Mouse (Mus musculus) CH12.LX (cell line): ENCODE results near the gene Diexf.

Experiments used
- CTCF ChIP-seq, 2 experiments: IDR thresholded peaks in 1 of 2; conservative IDR thresholded peaks in 1 of 2; 2 replicates each; pipeline ENCODE4 v1.5.1; 2011 to 2012; ENCODE audit warnings: low read depth in 2 of 2, low read length in 2 of 2, improper control_type of control experiment in 1 of 2, inconsistent platforms in 1 of 2, mild to moderate bottlenecking in 1 of 2, moderate library complexity in 1 of 2
- E2F4 ChIP-seq: IDR thresholded peaks from 2 replicates; pipeline ENCODE4 v1.6.1; 2011; ENCODE audit warnings: low read depth, low read length, improper control_type of control experiment; ENCODE audit not compliant: insufficient replicate concordance
- EP300 ChIP-seq: IDR thresholded peaks from 2 replicates; pipeline ENCODE4 v1.6.1; 2011; ENCODE audit warnings: low read length, improper control_type of control experiment
- GABPA ChIP-seq: IDR thresholded peaks from 2 replicates; pipeline ENCODE4 v1.6.1; 2012; ENCODE audit warnings: low read depth, low read length, improper control_type of control experiment, inconsistent platforms; ENCODE audit not compliant: insufficient replicate concordance
- HCFC1 ChIP-seq: IDR thresholded peaks from 2 replicates; pipeline ENCODE4 v1.6.1; 2012; ENCODE audit warnings: low read depth, mild to moderate bottlenecking, inconsistent platforms, low read length, improper control_type of control experiment
- MEF2A ChIP-seq: IDR thresholded peaks from 2 replicates; pipeline ENCODE4 v1.6.1; 2014; ENCODE audit warnings: low read depth, mild to moderate bottlenecking, inconsistent platforms, low read length, improper control_type of control experiment, borderline replicate concordance
- NELFE ChIP-seq: IDR thresholded peaks from 2 replicates; pipeline ENCODE4 v1.6.1; 2011; ENCODE audit warnings: low read depth, low read length, improper control_type of control experiment
- PAX5 ChIP-seq: IDR thresholded peaks from 2 replicates; pipeline ENCODE4 v1.6.1; 2012; ENCODE audit warnings: low read length, inconsistent platforms, mixed read lengths
- POLR2A ChIP-seq: IDR thresholded peaks from 2 replicates; pipeline ENCODE4 v1.6.1; 2011; ENCODE audit warnings: low read depth, mild to moderate bottlenecking, improper control_type of control experiment, low read length
- RAD21 ChIP-seq: IDR thresholded peaks from 2 replicates; pipeline ENCODE4 v1.6.1; 2011; ENCODE audit warnings: low read depth, mild to moderate bottlenecking, low read length, improper control_type of control experiment, moderate library complexity
- RCOR1 ChIP-seq: conservative IDR thresholded peaks from 2 replicates; pipeline ENCODE4 v1.6.1; 2012; ENCODE audit warnings: low read depth, mild to moderate bottlenecking, inconsistent platforms, low read length, improper control_type of control experiment
- TBP ChIP-seq: conservative IDR thresholded peaks from 2 replicates; pipeline ENCODE4 v1.6.1; 2011; ENCODE audit warnings: low read depth, low read length, improper control_type of control experiment
- TCF12 ChIP-seq: IDR thresholded peaks from 2 replicates; pipeline ENCODE4 v1.6.1; 2014; ENCODE audit warnings: low read depth, mild to moderate bottlenecking, inconsistent platforms, low read length, improper control_type of control experiment
- ZNF384 ChIP-seq: IDR thresholded peaks from 2 replicates; pipeline ENCODE4 v1.6.1; 2012; ENCODE audit warnings: low read depth, low read length, improper control_type of control experiment, inconsistent platforms

- no peak for TF ChIP-seq TBP
- no peak for TF ChIP-seq TCF12
- no peak for TF ChIP-seq CTCF (conservative IDR thresholded peaks at IDR 0.05 in 1 of 2, IDR thresholded peaks at IDR 0.05 in 1 of 2; ENCODE audit: low read depth in 2 of 2, low read length in 2 of 2)
- TF ChIP-seq POLR2A, result no peak
- no peak for TF ChIP-seq PAX5
- TF ChIP-seq MEF2A, result no peak
- no peak for TF ChIP-seq RCOR1
- no peak for TF ChIP-seq GABPA
- no peak for TF ChIP-seq RAD21
- no peak for TF ChIP-seq ZNF384
- TF ChIP-seq HCFC1, result no peak
- no peak for TF ChIP-seq E2F4
- TF ChIP-seq NELFE, result no peak
- no peak for TF ChIP-seq EP300
These were observed 39.8 kb upstream of the Diexf start for GRCm38 (mm10) chr1:193169856-193170255.
